ENCODE assay signal across 13 mouse cellular contexts in the genomic region with DNA sequence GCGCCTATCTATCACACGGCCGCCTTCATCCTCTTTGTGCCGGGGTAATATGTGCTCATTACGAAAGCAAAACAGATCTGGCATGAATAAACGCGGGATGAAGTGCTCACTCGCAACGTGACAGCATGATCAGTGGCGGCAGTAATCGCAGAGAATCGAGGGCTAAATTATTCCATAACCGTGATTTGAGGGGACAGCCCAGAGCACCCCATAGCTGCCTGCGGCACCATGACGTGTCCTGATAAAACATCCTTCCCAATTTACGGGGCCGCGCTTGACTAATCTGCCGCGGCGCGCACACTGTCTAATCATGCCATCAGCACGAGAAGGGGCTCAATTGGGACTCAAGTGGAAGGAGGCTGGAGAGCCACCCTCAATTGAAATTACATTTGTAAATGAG.
DNase-seq lines count a peak whose midpoint lies in the region; ATAC-seq and TF ChIP-seq lines count a peak whose summit lies in the region.
"Had no signal": no experiment of that assay in that cellular context is flagged by ENCODE, and none has a peak within 500 bp of the region (broad histone marks: within the 10 kb centered on the region; RNA-seq: fewer than 3 reads in every experiment).

No protein-coding gene starts in this region.

- ATAC-seq in hindbrain, embryonic 11.5 days (ENCODE audit: low FRiP score), result no peak
- no peak for ATAC-seq in hindbrain, embryonic 14.5 days (ENCODE audit: low FRiP score)
- ATAC-seq in neural tube, embryonic 13.5 days (ENCODE audit: low read depth), result no peak
- no peak for ATAC-seq in megakaryocyte, adult 5-6 weeks (ENCODE audit: poor library complexity, severe bottlenecking)

- no peak for DNase-seq in hindbrain, embryonic 10.5 days (ENCODE audit: low spot score)
- DNase-seq in hindbrain, embryonic 11.5 days (ENCODE audit: low spot score), result no peak
- DNase-seq in hindbrain, embryonic 14.5 days (ENCODE audit: low spot score), result no peak
- no peak for DNase-seq in lung, postnatal 4 days
- no peak for DNase-seq in thymus, postnatal 0 days (ENCODE audit: low spot score)
- DNase-seq: cerebellum, postnatal 25 days; layer of hippocampus, adult 9-11 months; lung, postnatal 14 days; thymus, postnatal 4 days had no signal

- H3K36me3 ChIP-seq in hindbrain, embryonic 10.5 days, result no peaks in the 10 kb centered on the region
- no peaks in the 10 kb centered on the region for H3K36me3 ChIP-seq in hindbrain, embryonic 11.5 days (ENCODE audit: control insufficient read depth, insufficient read depth, low read length)
- no peaks in the 10 kb centered on the region for H3K36me3 ChIP-seq in hindbrain, embryonic 14.5 days (replicated peaks; ENCODE audit: control insufficient read depth, insufficient read depth)
- no peaks in the 10 kb centered on the region for H3K36me3 ChIP-seq in neural tube, embryonic 13.5 days
- H3K36me3 ChIP-seq: limb, embryonic 15.5 days had no signal

- H3K27ac ChIP-seq in hindbrain, embryonic 10.5 days, result no peak overlapping the region
- H3K27ac ChIP-seq in hindbrain, embryonic 11.5 days (ENCODE audit: low read depth, low read length), result no peak overlapping the region
- no peak overlapping the region for H3K27ac ChIP-seq in cortical plate, adult 2 months (ENCODE audit: insufficient read depth, low read length)
- no peak overlapping the region for H3K27ac ChIP-seq in hindbrain, embryonic 14.5 days
- H3K27ac ChIP-seq in neural tube, embryonic 13.5 days (replicated peaks), result peak overlapping the region; percentile 23; the same call in 1 of the 2 replicates
- H3K27ac ChIP-seq: limb, embryonic 15.5 days had no signal

- H3K27me3 ChIP-seq in hindbrain, embryonic 10.5 days (ENCODE audit: insufficient read depth, poor library complexity, severe bottlenecking), result peaks cover 83% of the 10 kb centered on the region
- peaks cover 13% of the 10 kb centered on the region for H3K27me3 ChIP-seq in hindbrain, embryonic 11.5 days (ENCODE audit: control insufficient read depth, insufficient read depth, low read length)
- peaks cover 52% of the 10 kb centered on the region for H3K27me3 ChIP-seq in hindbrain, embryonic 14.5 days (ENCODE audit: control insufficient read depth, insufficient read depth, low read length)
- peaks cover 88% of the 10 kb centered on the region for H3K27me3 ChIP-seq in neural tube, embryonic 13.5 days

- TF ChIP-seq POLR2A in cortical plate, adult 2 months (IDR thresholded peaks at IDR 0.05; ENCODE audit: extremely low read depth, insufficient read depth, low read length), result no peak

- peaks cover 46% of the 10 kb centered on the region for H3K4me1 ChIP-seq in hindbrain, embryonic 10.5 days (replicated peaks)
- peaks cover 2% of the 10 kb centered on the region for H3K4me1 ChIP-seq in hindbrain, embryonic 11.5 days (replicated peaks; ENCODE audit: control insufficient read depth, insufficient read depth, low read length)
- no peaks in the 10 kb centered on the region for H3K4me1 ChIP-seq in cortical plate, adult 2 months (ENCODE audit: control insufficient read depth, insufficient read depth, low read length)
- H3K4me1 ChIP-seq in hindbrain, embryonic 14.5 days (replicated peaks; ENCODE audit: control insufficient read depth, insufficient read depth, low read length), result peaks cover 24% of the 10 kb centered on the region
- peaks cover 45% of the 10 kb centered on the region for H3K4me1 ChIP-seq in neural tube, embryonic 13.5 days (replicated peaks)

- TF ChIP-seq CTCF in cortical plate, adult 2 months (IDR thresholded peaks at IDR 0.05; ENCODE audit: extremely low read depth, insufficient read depth, low read length), result no peak

- no peak overlapping the region for H3K9ac ChIP-seq in hindbrain, embryonic 11.5 days (ENCODE audit: low read depth, low read length)
- peak overlapping the region; percentile 41; the same call in 1 of the 2 replicates for H3K9ac ChIP-seq in hindbrain, embryonic 14.5 days
- H3K9ac ChIP-seq in neural tube, embryonic 13.5 days, result peak overlapping the region; percentile 22; the same call in 1 of the 2 replicates
- H3K9ac ChIP-seq: limb, embryonic 15.5 days had no signal

- H3K4me3 ChIP-seq in hindbrain, embryonic 10.5 days, result peak overlapping the region; percentile 18; the same call in 1 of the 2 replicates
- H3K4me3 ChIP-seq in hindbrain, embryonic 11.5 days (ENCODE audit: low read depth, low read length), result no peak overlapping the region
- H3K4me3 ChIP-seq in cortical plate, adult 2 months (ENCODE audit: insufficient read depth, low read length), result peak overlapping the region; percentile 10; the same call in 1 of the 2 replicates
- 0 out of 2 replicates have a peak overlapping the region, but pooled peaks have one; percentile 3 for H3K4me3 ChIP-seq in hindbrain, embryonic 14.5 days (replicated peaks; ENCODE audit: low read length)
- H3K4me3 ChIP-seq in neural tube, embryonic 13.5 days, result no peak overlapping the region
- H3K4me3 ChIP-seq: limb, embryonic 15.5 days had no signal

- no peaks in the 10 kb centered on the region for H3K9me3 ChIP-seq in hindbrain, embryonic 10.5 days
- H3K9me3 ChIP-seq in hindbrain, embryonic 11.5 days (ENCODE audit: control insufficient read depth, low read length), result no peaks in the 10 kb centered on the region
- H3K9me3 ChIP-seq in hindbrain, embryonic 14.5 days (ENCODE audit: control insufficient read depth, low read length), result no peaks in the 10 kb centered on the region
- no peaks in the 10 kb centered on the region for H3K9me3 ChIP-seq in neural tube, embryonic 13.5 days
- H3K9me3 ChIP-seq: limb, embryonic 15.5 days had no signal

- H3K4me2 ChIP-seq in hindbrain, embryonic 11.5 days (replicated peaks; ENCODE audit: low read depth, low read length), result no peak overlapping the region
- H3K4me2 ChIP-seq in hindbrain, embryonic 14.5 days (replicated peaks), result peak overlapping the region; percentile 37
- peak overlapping the region; percentile 34 for H3K4me2 ChIP-seq in neural tube, embryonic 13.5 days
- H3K4me2 ChIP-seq: limb, embryonic 15.5 days had no signal

- WGBS in hindbrain, embryonic 10.5 days, result 43% methylated on average over 23 of the region's 23 CpGs
- 36% methylated on average over 23 of the region's 23 CpGs for WGBS in hindbrain, embryonic 11.5 days
- 20% methylated on average over 23 of the region's 23 CpGs for WGBS in hindbrain, embryonic 14.5 days
- WGBS in neural tube, embryonic 13.5 days, result 33% methylated on average over 23 of the region's 23 CpGs

Comparison
In these comparisons a context has a peak if more than half of its experiments do, and no peak if none do; other contexts are left out.
1. H3K4me3 ChIP-seq: peak in hindbrain, embryonic 10.5 days (single experiment), cortical plate, adult 2 months (single experiment) and hindbrain, embryonic 14.5 days (single experiment); none in hindbrain, embryonic 11.5 days (single experiment) and neural tube, embryonic 13.5 days (single experiment).